In the genomic region with DNA sequence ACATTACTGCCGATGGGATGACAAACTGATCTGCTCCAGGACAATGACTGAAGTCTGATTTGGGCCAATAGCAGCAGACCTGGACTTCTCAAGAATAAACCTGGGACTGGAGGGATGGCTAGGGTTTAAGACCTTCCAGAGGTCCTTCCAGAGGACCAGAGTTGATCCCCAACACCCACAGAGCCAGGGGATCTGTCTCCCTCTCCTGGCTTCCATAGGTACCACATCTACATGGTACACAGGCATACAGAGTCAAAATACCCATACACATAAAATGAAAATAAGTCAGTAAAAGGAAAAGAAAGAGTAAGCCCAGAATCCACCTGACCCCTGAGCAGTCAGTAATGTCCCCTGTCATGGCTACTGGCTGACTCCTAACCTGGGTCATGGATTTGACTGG, we compare ENCODE assay signal across 16 mouse cellular contexts. TPM values are rescaled to one million over a fixed set of nuclear protein-coding genes. Genes with fewer than 3 reads are reported as not detected.
DNase-seq lines count a peak whose midpoint lies in the region; ATAC-seq and TF ChIP-seq lines count a peak whose summit lies in the region.
"Had no signal": no experiment of that assay in that cellular context is flagged by ENCODE, and none has a peak within 500 bp of the region (broad histone marks: within the 10 kb centered on the region; RNA-seq: fewer than 3 reads in every experiment).

No protein-coding gene starts in this region.

- H3K27me3 ChIP-seq in liver, embryonic 14.5 days (ENCODE audit: control insufficient read depth, insufficient read depth, low read length) = no peaks in the 10 kb centered on the region
- no peaks in the 10 kb centered on the region for H3K27me3 ChIP-seq in liver, embryonic 12.5 days (replicated peaks)
- H3K27me3 ChIP-seq in G1E (ENCODE audit: insufficient read depth, low read length) = no peaks in the 10 kb centered on the region
- H3K27me3 ChIP-seq: limb, embryonic 13.5 days; midbrain, embryonic 15.5 days; Patski had no signal

- H3K4me1 ChIP-seq in liver, embryonic 14.5 days (replicated peaks; ENCODE audit: control insufficient read depth in 2 of 2, insufficient read depth in 2 of 2, low read length in 1 of 2) = no peaks in the 10 kb centered on the region
- H3K4me1 ChIP-seq in liver, embryonic 12.5 days = no peaks in the 10 kb centered on the region
- peaks cover 13% of the 10 kb centered on the region for H3K4me1 ChIP-seq in G1E (ENCODE audit: insufficient read depth, low read depth, low read length)
- H3K4me1 ChIP-seq: limb, embryonic 13.5 days; midbrain, embryonic 15.5 days had no signal

- no peak for ATAC-seq in liver, embryonic 14.5 days (ENCODE audit: insufficient read depth)
- no peak for ATAC-seq in liver, embryonic 12.5 days
- no peak for ATAC-seq in G1E (ENCODE audit: extremely low read depth, insufficient number of reproducible peaks, low FRiP score, poor library complexity, severe bottlenecking)
- ATAC-seq in megakaryocyte-erythroid progenitor cell, adult 5-6 weeks (replicated peaks; ENCODE audit: low FRiP score, low TSS enrichment, poor library complexity, severe bottlenecking) = 0 out of 2 replicates have a peak, but pooled peaks have one; percentile 53
- ATAC-seq: midbrain, embryonic 15.5 days; Patski had no signal

- no peak for DNase-seq in gastrocnemius, adult 2 months
- DNase-seq in gastrocnemius, postnatal 25 days = no peak
- no peak for DNase-seq in liver, embryonic 14.5 days (ENCODE audit: low read depth in 3 of 3, low spot score in 3 of 3)
- no peak for DNase-seq in G1E (ENCODE audit: low spot score)
- DNase-seq in thymus, adult 18-20 months = no peak
- DNase-seq in kidney, adult 8-10 months = no peak
- DNase-seq: cerebellum, adult 9-10 months; heart, postnatal 14 days; kidney, postnatal 4 days; lung, postnatal 4 days had no signal

- H3K36me3 ChIP-seq in liver, embryonic 14.5 days (replicated peaks; ENCODE audit: control insufficient read depth, insufficient read depth, low read depth) = no peaks in the 10 kb centered on the region; the same call in 1 of the 2 replicates
- peaks cover 74% of the 10 kb centered on the region for H3K36me3 ChIP-seq in liver, embryonic 12.5 days
- peaks cover 97% of the 10 kb centered on the region for H3K36me3 ChIP-seq in G1E (replicated peaks)

- no peak overlapping the region for H3K4me3 ChIP-seq in gastrocnemius, adult 2 months
- H3K4me3 ChIP-seq in liver, embryonic 14.5 days (ENCODE audit: insufficient read depth in 1 of 2, low read depth in 2 of 2, low read length in 2 of 2) = no peak overlapping the region
- no peak overlapping the region for H3K4me3 ChIP-seq in liver, embryonic 12.5 days
- H3K4me3 ChIP-seq in G1E (ENCODE audit: low read depth, low read length) = no peak overlapping the region
- H3K4me3 ChIP-seq: limb, embryonic 13.5 days; midbrain, embryonic 15.5 days had no signal

- no peak for TF ChIP-seq EP300 in liver, embryonic 14.5 days (IDR thresholded peaks at IDR 0.05; ENCODE audit: low read depth)

- H3K27ac ChIP-seq in gastrocnemius, adult 2 months = no peak overlapping the region
- H3K27ac ChIP-seq in liver, embryonic 14.5 days = no peak overlapping the region
- H3K27ac ChIP-seq in liver, embryonic 12.5 days = no peak overlapping the region
- H3K27ac ChIP-seq: limb, embryonic 13.5 days; midbrain, embryonic 15.5 days had no signal

- 77% methylated on average over 1 of the region's 1 CpGs for WGBS in liver, embryonic 14.5 days (ENCODE audit: insufficient replicate concordance)
- WGBS in liver, embryonic 12.5 days (ENCODE audit: insufficient replicate concordance) = 86% methylated on average over 1 of the region's 1 CpGs

- H3K4me2 ChIP-seq in liver, embryonic 14.5 days (ENCODE audit: low read depth) = no peak overlapping the region
- no peak overlapping the region for H3K4me2 ChIP-seq in liver, embryonic 12.5 days
- H3K4me2 ChIP-seq: limb, embryonic 13.5 days; midbrain, embryonic 15.5 days had no signal

- intact Hi-C loops in gastrocnemius, adult 2 months (cut with DNase I) = no loop called here

- no peaks in the 10 kb centered on the region for H3K9me3 ChIP-seq in liver, embryonic 14.5 days (ENCODE audit: control insufficient read depth, low read length)
- no peaks in the 10 kb centered on the region for H3K9me3 ChIP-seq in liver, embryonic 12.5 days (replicated peaks)
- H3K9me3 ChIP-seq in G1E (replicated peaks) = no peaks in the 10 kb centered on the region
- H3K9me3 ChIP-seq: limb, embryonic 13.5 days; midbrain, embryonic 15.5 days had no signal

- peak; percentile 49 for TF ChIP-seq CTCF in gastrocnemius, adult 2 months (IDR thresholded peaks at IDR 0.05)
- TF ChIP-seq CTCF in liver, embryonic 14.5 days (IDR thresholded peaks at IDR 0.05; ENCODE audit: low read depth) = peak; percentile 55; the same call in 1 of the 2 replicates
- TF ChIP-seq CTCF in G1E (IDR thresholded peaks at IDR 0.05; ENCODE audit: low read depth, low read length) = 0 out of 2 replicates have a peak, but pooled peaks have one; percentile 11

- no peak overlapping the region for H3K9ac ChIP-seq in liver, embryonic 14.5 days (replicated peaks)
- no peak overlapping the region for H3K9ac ChIP-seq in liver, embryonic 12.5 days
- H3K9ac ChIP-seq: limb, embryonic 13.5 days; midbrain, embryonic 15.5 days had no signal

RNA-seq across cellular contexts. Expression of a gene that starts 12.7 kb away (rescaled TPM):
- under 1 TPM; 0.59 to 0.98 TPM for total RNA-seq in gastrocnemius, adult 2 months (2021)
- total RNA-seq in gastrocnemius, postnatal 25 days (2021) = under 1 TPM; 0.13 to 0.59 TPM
- polyA plus RNA-seq in liver, embryonic 14.5 days (2012; rRNA removed) = not detected in 2 replicates
- polyA plus RNA-seq in liver, embryonic 14.5 days (2014; fragmentation: Nextera tagmentation; extraction: Ambion mirVana) = not detected in 2 replicates
- 0.38 and 0.39 TPM in 2 replicates for polyA plus RNA-seq in liver, embryonic 12.5 days (2016; fragmentation: Nextera tagmentation; extraction: Ambion mirVana)
- total RNA-seq in G1E (2014; fragmentation: Nextera tagmentation) (not detected in 2 replicates), G1E (2017) (not detected in 2 replicates)
- polyA plus RNA-seq in G1E (2012) = not detected in 2 replicates
- total RNA-seq in megakaryocyte-erythroid progenitor cell, adult 5-6 weeks (2014; fragmentation: Nextera tagmentation) = 0.98 TPM in 1 of 2 replicates, not detected in the other
- 0.15 TPM in 1 of 2 replicates, not detected in the other for total RNA-seq in megakaryocyte-erythroid progenitor cell, adult 5-6 weeks (2017)
- total RNA-seq: granulocyte monocyte progenitor cell, adult 5-6 weeks had no signal
- polyA plus RNA-seq: Patski had no signal

RNA-seq across cellular contexts. Expression of a gene that starts 14.3 kb away (rescaled TPM):
- total RNA-seq in gastrocnemius, adult 2 months (2021) = 100 to 1,000 TPM in 1 of 2 experiments, 10 to 100 TPM in 1; 99.5 to 139 TPM
- 10 to 100 TPM; 93.5 to 96.0 TPM for total RNA-seq in gastrocnemius, postnatal 25 days (2021)
- polyA plus RNA-seq in liver, embryonic 14.5 days (2012; rRNA removed) = 60.8 and 82.6 TPM in 2 replicates
- 142 and 148 TPM in 2 replicates for polyA plus RNA-seq in liver, embryonic 14.5 days (2014; fragmentation: Nextera tagmentation; extraction: Ambion mirVana)
- 148 and 151 TPM in 2 replicates for polyA plus RNA-seq in liver, embryonic 12.5 days (2016; fragmentation: Nextera tagmentation; extraction: Ambion mirVana)
- 36.2 and 36.8 TPM in 2 replicates for total RNA-seq in G1E (2014; fragmentation: Nextera tagmentation)
- 17.3 and 29.6 TPM in 2 replicates for total RNA-seq in G1E (2017)
- polyA plus RNA-seq in G1E (2012) = 237 and 310 TPM in 2 replicates
- total RNA-seq in megakaryocyte-erythroid progenitor cell, adult 5-6 weeks (2014; fragmentation: Nextera tagmentation) = 79.0 and 88.9 TPM in 2 replicates
- 9.7 and 14.4 TPM in 2 replicates for total RNA-seq in megakaryocyte-erythroid progenitor cell, adult 5-6 weeks (2017)

RNA-seq across cellular contexts. Expression of a gene that starts 14.9 kb away (rescaled TPM):
- total RNA-seq in gastrocnemius, adult 2 months (2021) = 10 to 100 TPM; 66.5 to 81.6 TPM
- total RNA-seq in gastrocnemius, postnatal 25 days (2021) = 10 to 100 TPM; 59.9 to 60.3 TPM
- 10.4 and 11.0 TPM in 2 replicates for polyA plus RNA-seq in liver, embryonic 14.5 days (2012; rRNA removed)
- polyA plus RNA-seq in liver, embryonic 14.5 days (2014; fragmentation: Nextera tagmentation; extraction: Ambion mirVana) = 4.1 and 5.4 TPM in 2 replicates
- polyA plus RNA-seq in liver, embryonic 12.5 days (2016; fragmentation: Nextera tagmentation; extraction: Ambion mirVana) = 12.9 and 13.7 TPM in 2 replicates
- total RNA-seq in G1E (2014; fragmentation: Nextera tagmentation) = 22.6 and 25.0 TPM in 2 replicates
- total RNA-seq in G1E (2017) = 8.7 and 9.9 TPM in 2 replicates
- 18.6 and 21.6 TPM in 2 replicates for polyA plus RNA-seq in G1E (2012)
- total RNA-seq in megakaryocyte-erythroid progenitor cell, adult 5-6 weeks (2014; fragmentation: Nextera tagmentation) = 19.3 and 21.1 TPM in 2 replicates
- total RNA-seq in megakaryocyte-erythroid progenitor cell, adult 5-6 weeks (2017) = 10.2 and 14.3 TPM in 2 replicates
